Comparison of ENCODE assay signal across 20 mouse cellular contexts in the genomic region with DNA sequence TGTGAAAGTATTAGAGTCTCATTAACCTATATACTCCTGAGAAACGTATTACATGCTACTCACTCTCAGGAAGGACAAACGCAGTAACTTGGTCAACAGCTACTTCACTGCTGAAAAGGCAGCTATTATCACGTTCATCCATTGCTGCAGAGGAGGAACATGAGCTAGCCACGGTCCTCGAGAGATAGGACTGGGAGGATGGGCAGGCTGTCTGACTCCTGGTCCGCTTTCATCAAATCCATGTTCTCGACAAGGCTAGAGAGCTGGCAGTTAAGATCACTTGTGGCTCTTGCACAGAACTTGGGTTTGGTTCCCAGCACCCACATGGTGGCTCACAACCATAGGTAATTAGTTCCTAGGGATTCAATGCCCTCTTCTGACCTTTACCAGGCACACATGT. TPM values are rescaled to one million over a fixed set of nuclear protein-coding genes. Genes with fewer than 3 reads are reported as not detected.
"Had no signal": no experiment of that assay in that cellular context is flagged by ENCODE, and none has a peak within 500 bp of the region (broad histone marks: within the 10 kb centered on the region; RNA-seq: fewer than 3 reads in every experiment).

No protein-coding gene starts in this region.

- H3K27me3 ChIP-seq: intestine, embryonic 15.5 days; kidney, embryonic 15.5 days; limb, embryonic 13.5 days; midbrain, embryonic 12.5 days; midbrain, embryonic 15.5 days; neural tube, embryonic 12.5 days; neural tube, embryonic 15.5 days had no signal

- ATAC-seq: intestine, embryonic 15.5 days; lung, postnatal 0 days; midbrain, embryonic 15.5 days had no signal

- H3K4me1 ChIP-seq: intestine, embryonic 15.5 days; kidney, embryonic 15.5 days had no signal

- DNase-seq: kidney, adult 11 months; kidney, adult 8-10 months; kidney, postnatal 10 days; kidney, postnatal 4 days; right cerebral cortex, adult 18-20 months; right cerebral cortex, postnatal 14 days; spleen, adult 18-20 months; thymus, adult 2 months had no signal

- H3K4me3 ChIP-seq: intestine, embryonic 15.5 days; kidney, embryonic 15.5 days; limb, embryonic 10.5 days; limb, embryonic 13.5 days; midbrain, embryonic 12.5 days; midbrain, embryonic 15.5 days; neural tube, embryonic 12.5 days; neural tube, embryonic 15.5 days had no signal

- H3K4me2 ChIP-seq: intestine, embryonic 15.5 days; kidney, embryonic 15.5 days; limb, embryonic 13.5 days; lung, embryonic 14.5 days; midbrain, embryonic 12.5 days; midbrain, embryonic 15.5 days; neural tube, embryonic 12.5 days; neural tube, embryonic 15.5 days had no signal

- H3K9ac ChIP-seq: intestine, embryonic 15.5 days; kidney, embryonic 15.5 days; limb, embryonic 13.5 days; lung, embryonic 14.5 days; midbrain, embryonic 12.5 days; midbrain, embryonic 15.5 days; neural tube, embryonic 12.5 days; neural tube, embryonic 15.5 days had no signal

- H3K9me3 ChIP-seq: intestine, embryonic 15.5 days; kidney, embryonic 15.5 days; limb, embryonic 10.5 days; limb, embryonic 13.5 days; midbrain, embryonic 12.5 days; midbrain, embryonic 15.5 days; neural tube, embryonic 15.5 days had no signal

- H3K27ac ChIP-seq: intestine, embryonic 15.5 days; kidney, embryonic 15.5 days; limb, embryonic 10.5 days; limb, embryonic 13.5 days; macrophage; midbrain, embryonic 12.5 days; midbrain, embryonic 15.5 days; neural tube, embryonic 12.5 days; neural tube, embryonic 15.5 days; stomach, postnatal 0 days had no signal

- H3K36me3 ChIP-seq: intestine, embryonic 15.5 days; midbrain, embryonic 12.5 days; midbrain, embryonic 15.5 days; neural tube, embryonic 15.5 days had no signal

RNA-seq across cellular contexts. Expression of a gene that starts 52.6 kb away (rescaled TPM):
- polyA plus RNA-seq: limb, embryonic 10.5 days; limb, embryonic 13.5 days; midbrain, embryonic 15.5 days; neural tube, embryonic 12.5 days; neural tube, embryonic 15.5 days; stomach, postnatal 0 days had no signal
